Mouse (Mus musculus): ENCODE measurements around the gene Bpifb9a. TPM values are rescaled to one million over a fixed set of nuclear protein-coding genes. Genes with fewer than 3 reads are reported as not detected.

Gene Bpifb9a
- polyA plus RNA-seq, 1 experiment: not detected

GRCm38 (mm10) chr2:154219950-154220349 lies 37.7 kb upstream of the Bpifb9a start:
- TF ChIP-seq USF1 (IDR thresholded peaks at IDR 0.05; ENCODE audit: low read depth): no peak
- TF ChIP-seq E2F4 (IDR thresholded peaks at IDR 0.05; ENCODE audit: insufficient read depth): no peak
- no peak for TF ChIP-seq MAX (IDR thresholded peaks at IDR 0.05; ENCODE audit: low read depth)
- no peak for TF ChIP-seq MYOD1 (IDR thresholded peaks at IDR 0.05; ENCODE audit: control insufficient read depth in 1 of 3, insufficient read length in 2 of 3, low read depth in 2 of 3)
- TF ChIP-seq TCF3 (IDR thresholded peaks at IDR 0.05; ENCODE audit: insufficient read length, low read depth): no peak
- TF ChIP-seq REST (IDR thresholded peaks at IDR 0.05; ENCODE audit: insufficient read depth, insufficient read length): no peak
- TF ChIP-seq CEBPB (IDR thresholded peaks at IDR 0.05; ENCODE audit: insufficient read depth, poor library complexity, severe bottlenecking): no peak
- no peak for TF ChIP-seq MYOG (IDR thresholded peaks at IDR 0.05; ENCODE audit: control insufficient read depth in 1 of 3, insufficient read depth in 1 of 3, insufficient read length in 2 of 3, low read depth in 2 of 3)
- no peak for TF ChIP-seq POLR2A (IDR thresholded peaks at IDR 0.05; ENCODE audit: insufficient read length, low read depth)
- TF ChIP-seq TCF12 (IDR thresholded peaks at IDR 0.05; ENCODE audit: insufficient read depth, poor library complexity, severe bottlenecking): no peak
- no peak for TF ChIP-seq SRF (IDR thresholded peaks at IDR 0.05; ENCODE audit: control insufficient read depth, insufficient read length, low read depth)
- no peak for TF ChIP-seq POLR2AphosphoS2 (IDR thresholded peaks at IDR 0.05; ENCODE audit: insufficient read length, low read depth)
- H3K79me2 ChIP-seq (ENCODE audit: control insufficient read depth, insufficient read depth): no peaks in the 10 kb centered on the region
- H3K4me3 ChIP-seq: no peak overlapping the region
- H3K36me3 ChIP-seq (ENCODE audit: control insufficient read depth, insufficient read depth): no peaks in the 10 kb centered on the region
- H3K27me3 ChIP-seq (ENCODE audit: control insufficient read depth, insufficient read depth, insufficient read length): no peaks in the 10 kb centered on the region
- no peak overlapping the region for H3K4me2 ChIP-seq (ENCODE audit: low read depth)
- no peak overlapping the region for H3ac ChIP-seq (ENCODE audit: control insufficient read depth, insufficient read length)

- H3K4me2 ChIP-seq (ENCODE audit: low read depth): no peak within 1 kb of the TSS
- no peak for TF ChIP-seq POLR2AphosphoS2 (IDR thresholded peaks at IDR 0.05; ENCODE audit: insufficient read length, low read depth)
- no peak for TF ChIP-seq MYOG (IDR thresholded peaks at IDR 0.05; ENCODE audit: control insufficient read depth in 1 of 3, insufficient read depth in 1 of 3, insufficient read length in 2 of 3, low read depth in 2 of 3)
- H3K4me3 ChIP-seq: no peak within 1 kb of the TSS
These were observed 34.3 kb upstream of the Bpifb9a start, which contains the start of gene Bpifb5 for GRCm38 (mm10) chr2:154223265-154223916. Gene Bpifb5 (plus strand): TSS chr2:154223742.

GRCm38 (mm10) chr2:154223917-154224273 lies 33.8 kb upstream of the Bpifb9a start:
- H3K4me3 ChIP-seq: no peak overlapping the region
- no peak overlapping the region for H3ac ChIP-seq (ENCODE audit: control insufficient read depth, insufficient read length)
- TF ChIP-seq REST (IDR thresholded peaks at IDR 0.05; ENCODE audit: insufficient read depth, insufficient read length) (no peak), USF1 (IDR thresholded peaks at IDR 0.05; ENCODE audit: low read depth) (no peak), MYOD1 (IDR thresholded peaks at IDR 0.05; ENCODE audit: control insufficient read depth in 1 of 3, insufficient read length in 2 of 3, low read depth in 2 of 3) (no peak), E2F4 (IDR thresholded peaks at IDR 0.05; ENCODE audit: insufficient read depth) (no peak), POLR2AphosphoS2 (IDR thresholded peaks at IDR 0.05; ENCODE audit: insufficient read length, low read depth) (no peak)
- H3K36me3 ChIP-seq (ENCODE audit: control insufficient read depth, insufficient read depth): no peaks in the 10 kb centered on the region
- peaks cover 5% of the 10 kb centered on the region for H3K27me3 ChIP-seq (ENCODE audit: control insufficient read depth, insufficient read depth, insufficient read length)
- no peak overlapping the region for H3K4me2 ChIP-seq (ENCODE audit: low read depth)
- no peaks in the 10 kb centered on the region for H3K79me2 ChIP-seq (ENCODE audit: control insufficient read depth, insufficient read depth)

More at GRCm38 (mm10) chr2:154223265-154223916, 34.3 kb upstream of the Bpifb9a start, which contains the start of gene Bpifb5:
- no peaks in the 10 kb centered on the region for H3K79me2 ChIP-seq (ENCODE audit: control insufficient read depth, insufficient read depth)
- H3ac ChIP-seq (ENCODE audit: control insufficient read depth, insufficient read length): no peak within 1 kb of the TSS
- H3K27me3 ChIP-seq (ENCODE audit: control insufficient read depth, insufficient read depth, insufficient read length): peaks cover 5% of the 10 kb centered on the region
- no peaks in the 10 kb centered on the region for H3K36me3 ChIP-seq (ENCODE audit: control insufficient read depth, insufficient read depth)

- peaks cover 5% of the 10 kb centered on the region for H3K27me3 ChIP-seq (ENCODE audit: control insufficient read depth, insufficient read depth, insufficient read length)
- H3K4me2 ChIP-seq (ENCODE audit: low read depth): no peak overlapping the region
- H3K4me3 ChIP-seq: no peak overlapping the region
- no peaks in the 10 kb centered on the region for H3K79me2 ChIP-seq (ENCODE audit: control insufficient read depth, insufficient read depth)
- no peaks in the 10 kb centered on the region for H3K36me3 ChIP-seq (ENCODE audit: control insufficient read depth, insufficient read depth)
- TF ChIP-seq TCF12 (IDR thresholded peaks at IDR 0.05; ENCODE audit: insufficient read depth, poor library complexity, severe bottlenecking) (no peak), SRF (IDR thresholded peaks at IDR 0.05; ENCODE audit: control insufficient read depth, insufficient read length, low read depth) (no peak), E2F4 (IDR thresholded peaks at IDR 0.05; ENCODE audit: insufficient read depth) (no peak), MYOG (IDR thresholded peaks at IDR 0.05; ENCODE audit: control insufficient read depth in 1 of 3, insufficient read depth in 1 of 3, insufficient read length in 2 of 3, low read depth in 2 of 3) (no peak), TCF3 (IDR thresholded peaks at IDR 0.05; ENCODE audit: insufficient read length, low read depth) (no peak), USF1 (IDR thresholded peaks at IDR 0.05; ENCODE audit: low read depth) (no peak), MAX (IDR thresholded peaks at IDR 0.05; ENCODE audit: low read depth) (no peak), CEBPB (IDR thresholded peaks at IDR 0.05; ENCODE audit: insufficient read depth, poor library complexity, severe bottlenecking) (no peak), REST (IDR thresholded peaks at IDR 0.05; ENCODE audit: insufficient read depth, insufficient read length) (no peak), MYOD1 (IDR thresholded peaks at IDR 0.05; ENCODE audit: control insufficient read depth in 1 of 3, insufficient read length in 2 of 3, low read depth in 2 of 3) (no peak), POLR2AphosphoS2 (IDR thresholded peaks at IDR 0.05; ENCODE audit: insufficient read length, low read depth) (no peak), POLR2A (IDR thresholded peaks at IDR 0.05; ENCODE audit: insufficient read length, low read depth) (no peak)
- no peak overlapping the region for H3ac ChIP-seq (ENCODE audit: control insufficient read depth, insufficient read length)
These were observed 30.7 kb upstream of the Bpifb9a start for GRCm38 (mm10) chr2:154226991-154227390.

- no peak overlapping the region for H3K4me3 ChIP-seq
- no peak overlapping the region for H3K4me2 ChIP-seq (ENCODE audit: low read depth)
- TF ChIP-seq CEBPB (IDR thresholded peaks at IDR 0.05; ENCODE audit: insufficient read depth, poor library complexity, severe bottlenecking) (no peak), REST (IDR thresholded peaks at IDR 0.05; ENCODE audit: insufficient read depth, insufficient read length) (no peak), TCF12 (IDR thresholded peaks at IDR 0.05; ENCODE audit: insufficient read depth, poor library complexity, severe bottlenecking) (no peak), E2F4 (IDR thresholded peaks at IDR 0.05; ENCODE audit: insufficient read depth) (no peak), POLR2AphosphoS2 (IDR thresholded peaks at IDR 0.05; ENCODE audit: insufficient read length, low read depth) (no peak), MYOG (IDR thresholded peaks at IDR 0.05; ENCODE audit: control insufficient read depth in 1 of 3, insufficient read depth in 1 of 3, insufficient read length in 2 of 3, low read depth in 2 of 3) (no peak), SRF (IDR thresholded peaks at IDR 0.05; ENCODE audit: control insufficient read depth, insufficient read length, low read depth) (no peak), MYOD1 (IDR thresholded peaks at IDR 0.05; ENCODE audit: control insufficient read depth in 1 of 3, insufficient read length in 2 of 3, low read depth in 2 of 3) (no peak), MAX (IDR thresholded peaks at IDR 0.05; ENCODE audit: low read depth) (no peak), USF1 (IDR thresholded peaks at IDR 0.05; ENCODE audit: low read depth) (no peak), TCF3 (IDR thresholded peaks at IDR 0.05; ENCODE audit: insufficient read length, low read depth) (no peak)
- H3K36me3 ChIP-seq (ENCODE audit: control insufficient read depth, insufficient read depth): no peaks in the 10 kb centered on the region
- H3ac ChIP-seq (ENCODE audit: control insufficient read depth, insufficient read length): no peak overlapping the region
- peaks cover 5% of the 10 kb centered on the region for H3K27me3 ChIP-seq (ENCODE audit: control insufficient read depth, insufficient read depth, insufficient read length)
- no peaks in the 10 kb centered on the region for H3K79me2 ChIP-seq (ENCODE audit: control insufficient read depth, insufficient read depth)
These were observed 29.8 kb upstream of the Bpifb9a start for GRCm38 (mm10) chr2:154227830-154228229.

All from myocyte (in vitro differentiated cells).